ENCODE assay signal across 15 mouse cellular contexts in genomic region chr3:36409456-36409855, GRCm38 (mm10).
"Had no signal": no experiment of that assay in that cellular context is flagged by ENCODE, and none has a peak within 500 bp of the region (broad histone marks: within the 10 kb centered on the region; RNA-seq: fewer than 3 reads in every experiment).

No protein-coding gene starts in this region.

- DNase-seq: kidney, postnatal 4 days; liver; liver, embryonic 13.5 days; liver, postnatal 0 days; lung, postnatal 14 days; retina, postnatal 1 day; right cerebral cortex, postnatal 14 days; thymus, postnatal 4 days had no signal

- H3K27ac ChIP-seq: kidney, postnatal 0 days; layer of hippocampus, adult 2 months; limb, embryonic 12.5 days; liver, embryonic 13.5 days; lung, embryonic 15.5 days; midbrain, embryonic 12.5 days; neural tube, embryonic 13.5 days had no signal

- H3K4me3 ChIP-seq: layer of hippocampus, adult 2 months; limb, embryonic 12.5 days; liver, embryonic 13.5 days; lung, embryonic 15.5 days; midbrain, embryonic 12.5 days; neural tube, embryonic 13.5 days had no signal

- ATAC-seq: liver, postnatal 0 days; midbrain, embryonic 16.5 days had no signal

- H3K4me1 ChIP-seq: limb, embryonic 12.5 days; liver, embryonic 13.5 days; lung, embryonic 15.5 days; midbrain, embryonic 12.5 days; neural tube, embryonic 13.5 days had no signal

- H3K9me3 ChIP-seq: limb, embryonic 12.5 days; liver, embryonic 13.5 days; lung, embryonic 15.5 days; midbrain, embryonic 12.5 days; neural tube, embryonic 13.5 days had no signal

- H3K27me3 ChIP-seq: limb, embryonic 12.5 days; liver, embryonic 13.5 days; lung, embryonic 15.5 days; midbrain, embryonic 12.5 days; neural tube, embryonic 13.5 days had no signal

- H3K9ac ChIP-seq: limb, embryonic 12.5 days; liver, embryonic 13.5 days; liver, postnatal 0 days; lung, embryonic 15.5 days; midbrain, embryonic 12.5 days; neural tube, embryonic 13.5 days had no signal

- H3K36me3 ChIP-seq: limb, embryonic 12.5 days; liver, embryonic 13.5 days; lung, embryonic 15.5 days; midbrain, embryonic 12.5 days; neural tube, embryonic 13.5 days had no signal

- H3K4me2 ChIP-seq: limb, embryonic 12.5 days; liver, embryonic 13.5 days; lung, embryonic 15.5 days; midbrain, embryonic 12.5 days; neural tube, embryonic 13.5 days had no signal
